ENCODE assay signal across 16 mouse cellular contexts in the genomic region with DNA sequence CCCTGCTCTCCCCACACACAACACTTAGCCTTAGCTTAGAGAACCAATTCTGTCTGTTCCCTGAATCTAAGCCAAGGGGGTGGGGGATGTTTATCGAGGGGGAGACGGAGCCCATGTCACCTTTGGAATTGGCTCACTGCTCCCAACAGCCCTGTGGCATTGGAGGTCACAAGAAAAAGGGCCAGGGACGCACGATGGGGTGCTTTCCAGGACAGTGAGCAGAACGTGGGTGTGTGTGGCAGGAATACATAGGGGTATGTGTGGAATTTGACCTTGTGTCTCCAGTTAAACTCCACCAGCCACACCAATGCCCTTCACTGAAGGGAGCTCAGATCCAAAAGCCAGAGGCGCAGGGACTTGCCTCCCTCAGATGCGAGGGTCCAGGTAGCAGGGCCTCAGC.
DNase-seq lines count a peak whose midpoint lies in the region; ATAC-seq lines count a peak whose summit lies in the region.
"Had no signal": no experiment of that assay in that cellular context is flagged by ENCODE, and none has a peak within 500 bp of the region (broad histone marks: within the 10 kb centered on the region; RNA-seq: fewer than 3 reads in every experiment).

No protein-coding gene starts in this region.

- no peaks in the 10 kb centered on the region for H3K9me3 ChIP-seq in heart, embryonic 12.5 days (replicated peaks)
- no peaks in the 10 kb centered on the region for H3K9me3 ChIP-seq in heart, embryonic 13.5 days
- H3K9me3 ChIP-seq in liver, embryonic 13.5 days (replicated peaks) = no peaks in the 10 kb centered on the region
- no peaks in the 10 kb centered on the region for H3K9me3 ChIP-seq in hindbrain, embryonic 13.5 days
- H3K9me3 ChIP-seq: embryonic facial prominence, embryonic 15.5 days; forebrain, embryonic 15.5 days had no signal

- no peak overlapping the region for H3K4me3 ChIP-seq in heart, embryonic 12.5 days
- no peak overlapping the region for H3K4me3 ChIP-seq in heart, embryonic 13.5 days
- H3K4me3 ChIP-seq in liver, embryonic 13.5 days (replicated peaks) = no peak overlapping the region
- H3K4me3 ChIP-seq in hindbrain, embryonic 13.5 days = no peak overlapping the region
- H3K4me3 ChIP-seq: embryonic facial prominence, embryonic 15.5 days; forebrain, embryonic 15.5 days had no signal

- DNase-seq in heart, postnatal 36 days = no peak
- peak; percentile 62 to 84 for DNase-seq in kidney, adult 8-10 months
- no peak for DNase-seq in liver, embryonic 13.5 days
- no peak for DNase-seq in urinary bladder, postnatal 10 days (ENCODE audit: low spot score)
- DNase-seq: adrenal gland, adult 8-10 months; gastrocnemius, postnatal 14 days; right cerebral cortex, postnatal 14 days; thymus, postnatal 14 days had no signal

- WGBS in heart, embryonic 12.5 days = 51% methylated on average over 7 of the region's 7 CpGs
- 33% methylated on average over 7 of the region's 7 CpGs for WGBS in heart, embryonic 13.5 days
- WGBS in liver, embryonic 13.5 days (ENCODE audit: insufficient replicate concordance) = 58% methylated on average over 7 of the region's 7 CpGs
- 76% methylated on average over 7 of the region's 7 CpGs for WGBS in hindbrain, embryonic 13.5 days

- H3K27me3 ChIP-seq in heart, embryonic 12.5 days (replicated peaks) = no peaks in the 10 kb centered on the region
- no peaks in the 10 kb centered on the region for H3K27me3 ChIP-seq in heart, embryonic 13.5 days (replicated peaks)
- H3K27me3 ChIP-seq in liver, embryonic 13.5 days = no peaks in the 10 kb centered on the region
- H3K27me3 ChIP-seq in hindbrain, embryonic 13.5 days = no peaks in the 10 kb centered on the region
- H3K27me3 ChIP-seq: embryonic facial prominence, embryonic 15.5 days; forebrain, embryonic 15.5 days had no signal

- H3K4me2 ChIP-seq in heart, embryonic 12.5 days = no peak overlapping the region
- peak overlapping the region; percentile 22; the same call in 1 of the 2 replicates for H3K4me2 ChIP-seq in heart, embryonic 13.5 days
- H3K4me2 ChIP-seq in liver, embryonic 13.5 days = no peak overlapping the region
- no peak overlapping the region for H3K4me2 ChIP-seq in hindbrain, embryonic 13.5 days
- H3K4me2 ChIP-seq: embryonic facial prominence, embryonic 15.5 days; forebrain, embryonic 15.5 days; lung, embryonic 14.5 days had no signal

- no peaks in the 10 kb centered on the region for H3K36me3 ChIP-seq in heart, embryonic 12.5 days
- no peaks in the 10 kb centered on the region for H3K36me3 ChIP-seq in heart, embryonic 13.5 days
- peaks cover 5% of the 10 kb centered on the region; the same call in 1 of the 2 replicates for H3K36me3 ChIP-seq in liver, embryonic 13.5 days
- no peaks in the 10 kb centered on the region; the same call in 1 of the 2 replicates for H3K36me3 ChIP-seq in hindbrain, embryonic 13.5 days
- H3K36me3 ChIP-seq: embryonic facial prominence, embryonic 15.5 days; forebrain, embryonic 15.5 days had no signal

- no peak overlapping the region for H3K9ac ChIP-seq in heart, embryonic 12.5 days
- peak overlapping the region; percentile 53; the same call in 1 of the 2 replicates for H3K9ac ChIP-seq in heart, embryonic 13.5 days
- H3K9ac ChIP-seq in liver, embryonic 13.5 days = no peak overlapping the region
- no peak overlapping the region for H3K9ac ChIP-seq in hindbrain, embryonic 13.5 days
- H3K9ac ChIP-seq: embryonic facial prominence, embryonic 15.5 days; forebrain, embryonic 15.5 days; lung, embryonic 14.5 days had no signal

- H3K4me1 ChIP-seq in heart, embryonic 12.5 days (replicated peaks) = peaks cover 49% of the 10 kb centered on the region
- H3K4me1 ChIP-seq in heart, embryonic 13.5 days = peaks cover 52% of the 10 kb centered on the region
- peaks cover 49% of the 10 kb centered on the region for H3K4me1 ChIP-seq in liver, embryonic 13.5 days (replicated peaks)
- H3K4me1 ChIP-seq in hindbrain, embryonic 13.5 days (replicated peaks) = peaks cover 21% of the 10 kb centered on the region
- H3K4me1 ChIP-seq: embryonic facial prominence, embryonic 15.5 days; forebrain, embryonic 15.5 days had no signal

- intact Hi-C loops in heart, postnatal 36 days (cut with DNase I) = no loop called here

- ATAC-seq in heart, embryonic 12.5 days (ENCODE audit: insufficient number of reproducible peaks, low FRiP score) = no peak
- ATAC-seq in heart, embryonic 13.5 days (ENCODE audit: extremely low read depth, insufficient number of reproducible peaks, low FRiP score, low TSS enrichment) = no peak
- ATAC-seq in liver, embryonic 13.5 days (ENCODE audit: low read depth) = no peak
- ATAC-seq in megakaryocyte progenitor cell, adult 5-6 weeks (replicated peaks; ENCODE audit: poor library complexity) = no peak
- ATAC-seq in hindbrain, embryonic 13.5 days (ENCODE audit: low FRiP score) = no peak
- ATAC-seq: forebrain, embryonic 15.5 days; hindbrain, embryonic 16.5 days had no signal

- H3K27ac ChIP-seq in heart, embryonic 12.5 days (ENCODE audit: poor library complexity, severe bottlenecking) = peak overlapping the region; percentile 64
- H3K27ac ChIP-seq in heart, embryonic 13.5 days (replicated peaks) = peak overlapping the region; percentile 78
- H3K27ac ChIP-seq in liver, embryonic 13.5 days = peak overlapping the region; percentile 16; the same call in 1 of the 2 replicates
- no peak overlapping the region for H3K27ac ChIP-seq in hindbrain, embryonic 13.5 days
- H3K27ac ChIP-seq: embryonic facial prominence, embryonic 15.5 days; forebrain, embryonic 15.5 days had no signal

Comparison
In these comparisons a context has a peak if more than half of its experiments do, and no peak if none do; other contexts are left out.
1. DNase-seq: peak in kidney, adult 8-10 months (2 of 2); none in heart, postnatal 36 days (0 of 2), liver, embryonic 13.5 days (single experiment) and urinary bladder, postnatal 10 days (single experiment).